Mouse (Mus musculus) thymus, adult 2 months (tissue): Measurements from ENCODE around the gene Qrich1. TPM values are rescaled to one million over a fixed set of nuclear protein-coding genes. Genes with fewer than 3 reads are reported as not detected.

Source experiments
- DNase-seq: peaks from one replicate; pipeline ENCODE4 v3.0.0; 2021
- H3K27ac ChIP-seq: fragments of 200-500 bp; 2 replicates; pipeline ENCODE4 v1.5.1; 2012; ENCODE audit warnings: low read length, control low read depth; ENCODE audit not compliant: control insufficient read depth, insufficient read depth
- H3K27me3 ChIP-seq: fragments of 200-500 bp; 2 replicates; pipeline ENCODE4 v1.6.1; 2012; ENCODE audit warnings: mild to moderate bottlenecking, low read length, moderate library complexity, mixed read lengths; ENCODE audit not compliant: control insufficient read depth, insufficient read depth
- H3K36me3 ChIP-seq: fragments of 200-500 bp; 2 replicates; pipeline ENCODE4 v1.6.1; 2012; ENCODE audit warnings: mild to moderate bottlenecking, low read length, moderate library complexity; ENCODE audit not compliant: control insufficient read depth, insufficient read depth
- H3K4me1 ChIP-seq: fragments of 200-500 bp; replicated peaks from 2 replicates; pipeline ENCODE4 v1.6.1; 2012; ENCODE audit warnings: low read length; ENCODE audit not compliant: control insufficient read depth, insufficient read depth
- H3K4me3 ChIP-seq: fragments of 200-500 bp; 2 replicates; pipeline ENCODE4 v1.5.1; 2012; ENCODE audit warnings: mild to moderate bottlenecking, low read length, control low read depth, moderate library complexity; ENCODE audit not compliant: control insufficient read depth, insufficient read depth
- CTCF ChIP-seq: fragments of 200-500 bp; IDR thresholded peaks from 2 replicates; pipeline ENCODE4 v1.5.1; 2012; ENCODE audit warnings: mild to moderate bottlenecking, control low read depth, low read length, moderate library complexity, borderline replicate concordance; ENCODE audit not compliant: control insufficient read depth, poor library complexity, insufficient read depth; ENCODE audit errors: extremely low read depth
- POLR2A ChIP-seq: fragments of 200-500 bp; IDR thresholded peaks from 2 replicates; pipeline ENCODE4 v1.6.1; 2012; ENCODE audit warnings: mild to moderate bottlenecking, low read length, control low read depth, moderate library complexity; ENCODE audit not compliant: control insufficient read depth, poor library complexity, insufficient read depth; ENCODE audit errors: extremely low read depth
- WGBS: fragments of 180-500 bp; shearing (Covaris S2); methylation state at CpG from one replicate; pipeline ENCODE4 v1.1.7; 2018; 5-methylcytosine and 5-hydroxymethylcytosine counted together
- polyA plus RNA-seq: library from polyadenylated mRNA; depleted of rRNA; stranded (reverse); fragments of >200 nt; gene quantifications from 2 replicates; pipeline ENCODE4 v1.2.3, GENCODE M21; 2012

Gene Qrich1
- polyA plus RNA-seq, 1 experiment = 200 TPM

DNA sequence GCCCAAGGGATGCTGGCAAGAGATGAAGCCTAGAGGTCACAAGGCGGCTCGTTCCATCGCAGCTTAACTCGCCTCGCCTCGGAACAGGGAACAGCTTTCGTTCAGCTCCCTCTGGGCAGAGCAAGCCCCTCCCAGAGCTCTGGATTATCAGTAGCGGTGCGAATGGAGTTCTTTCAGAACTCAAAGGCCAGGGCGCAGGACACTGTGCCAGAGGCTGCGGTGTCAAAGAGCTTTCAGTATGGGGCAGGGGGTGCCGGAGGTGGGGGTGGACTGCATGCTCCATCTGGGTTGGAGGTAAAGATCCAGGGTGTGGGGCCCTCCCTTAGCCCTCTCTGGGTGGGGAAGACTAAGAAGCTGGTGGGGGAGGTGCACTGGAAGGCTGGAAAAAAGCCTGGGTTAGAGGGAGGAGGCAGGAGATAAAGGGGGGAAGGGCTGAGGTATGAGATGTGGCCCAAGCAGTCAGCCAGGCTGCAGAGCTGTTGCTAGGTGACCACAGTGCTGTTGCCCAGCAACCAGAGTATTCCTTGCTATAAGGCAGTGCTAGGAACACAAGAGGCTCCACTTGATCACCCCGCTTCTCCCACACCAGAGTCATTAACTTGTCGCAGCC, 71.1 kb downstream of the Qrich1 start:
- no peak overlapping the region for H3K27ac ChIP-seq
- no peak overlapping the region for H3K4me3 ChIP-seq
- H3K27me3 ChIP-seq = no peaks in the 10 kb centered on the region
- DNase-seq = no peak
- no peak for TF ChIP-seq POLR2A
- TF ChIP-seq CTCF = no peak
- H3K36me3 ChIP-seq = no peaks in the 10 kb centered on the region
- peaks cover 2% of the 10 kb centered on the region; the same call in 1 of the 2 replicates for H3K4me1 ChIP-seq
- 87% methylated on average over 14 of the region's 14 CpGs for WGBS

DNA sequence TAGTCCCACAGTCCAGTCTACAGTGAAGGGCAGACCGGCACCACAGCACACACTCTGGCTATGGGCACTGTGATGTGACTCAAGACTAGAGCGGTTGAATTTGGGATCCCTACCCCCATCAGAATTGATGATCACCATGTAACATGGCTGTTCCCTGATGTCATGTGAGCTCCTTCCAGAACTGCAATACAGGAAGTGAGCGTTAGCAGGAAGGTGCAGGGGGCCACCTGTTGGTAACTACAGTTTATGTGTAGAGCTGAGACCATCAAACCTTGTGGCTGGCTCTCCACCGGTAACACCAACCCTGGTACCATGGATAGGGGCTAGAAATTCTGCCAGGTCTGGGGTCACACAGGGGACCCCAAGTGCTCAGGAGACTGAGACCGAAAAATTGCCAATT, 72.6 kb downstream of the Qrich1 start:
- WGBS = 69% methylated on average over 5 of the region's 5 CpGs
- peak; percentile 39 for DNase-seq

DNA sequence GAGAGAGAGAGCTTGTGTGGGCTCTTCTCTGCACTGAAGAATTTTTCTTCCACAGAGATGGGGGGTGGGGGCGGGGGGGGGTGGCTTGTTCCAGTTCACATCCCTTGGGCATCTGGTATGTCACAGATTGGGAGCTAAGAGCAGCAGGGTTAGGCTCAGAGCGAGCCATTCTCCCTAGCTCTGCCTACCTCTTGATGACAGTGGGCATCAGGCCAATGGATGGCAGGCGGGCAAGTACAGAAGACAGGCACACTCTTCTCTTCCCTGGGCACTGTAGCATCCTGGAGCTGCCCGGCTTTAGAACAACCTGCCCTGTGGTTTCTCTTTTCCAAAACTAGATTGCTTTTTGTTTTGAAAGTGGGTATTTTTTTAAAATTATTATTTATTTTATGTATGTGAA, 74.9 kb downstream of the Qrich1 start:
- H3K27ac ChIP-seq = no peak overlapping the region
- WGBS = 96% methylated on average over 4 of the region's 4 CpGs
- no peak overlapping the region for H3K4me3 ChIP-seq

More for the DNA sequence above, 72.6 kb downstream of the Qrich1 start:
- TF ChIP-seq POLR2A (no peak), CTCF (no peak)
- no peak overlapping the region for H3K27ac ChIP-seq
- peaks cover 2% of the 10 kb centered on the region; the same call in 1 of the 2 replicates for H3K4me1 ChIP-seq
- no peak overlapping the region for H3K4me3 ChIP-seq
- no peaks in the 10 kb centered on the region for H3K27me3 ChIP-seq
- no peaks in the 10 kb centered on the region for H3K36me3 ChIP-seq

DNA sequence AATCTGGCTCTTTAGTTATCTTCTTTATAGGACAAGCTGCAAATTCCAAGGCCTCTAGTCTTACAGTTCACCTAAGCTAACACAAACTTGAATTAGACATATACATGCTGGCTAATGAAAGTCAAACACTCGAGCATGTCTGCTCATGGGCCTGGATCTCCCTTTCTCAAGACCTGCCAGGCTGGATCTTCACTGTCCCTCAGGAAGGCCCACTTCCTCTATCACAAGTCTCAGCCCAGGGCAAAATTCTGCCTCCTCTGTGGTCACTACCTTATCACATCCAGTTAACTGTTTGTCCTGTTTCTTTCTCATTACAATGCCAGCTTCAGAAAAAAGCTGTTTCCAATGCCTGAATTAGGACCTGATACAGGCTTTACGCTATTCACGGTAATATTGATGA, 77.7 kb downstream of the Qrich1 start:
- WGBS = 93% methylated on average over 3 of the region's 3 CpGs
- Histone ChIP-seq H3K4me3 (no peak overlapping the region), H3K27ac (no peak overlapping the region), H3K36me3 (no peaks in the 10 kb centered on the region), H3K4me1 (peaks cover 7% of the 10 kb centered on the region), H3K27me3 (no peaks in the 10 kb centered on the region)
- DNase-seq = no peak
- TF ChIP-seq CTCF = no peak
- no peak for TF ChIP-seq POLR2A

More for the DNA sequence above, 74.9 kb downstream of the Qrich1 start:
- no peaks in the 10 kb centered on the region for H3K36me3 ChIP-seq
- no peak for TF ChIP-seq POLR2A
- TF ChIP-seq CTCF = no peak
- H3K4me1 ChIP-seq = peaks cover 2% of the 10 kb centered on the region; the same call in 1 of the 2 replicates
- no peak for DNase-seq
- H3K27me3 ChIP-seq = no peaks in the 10 kb centered on the region

DNA sequence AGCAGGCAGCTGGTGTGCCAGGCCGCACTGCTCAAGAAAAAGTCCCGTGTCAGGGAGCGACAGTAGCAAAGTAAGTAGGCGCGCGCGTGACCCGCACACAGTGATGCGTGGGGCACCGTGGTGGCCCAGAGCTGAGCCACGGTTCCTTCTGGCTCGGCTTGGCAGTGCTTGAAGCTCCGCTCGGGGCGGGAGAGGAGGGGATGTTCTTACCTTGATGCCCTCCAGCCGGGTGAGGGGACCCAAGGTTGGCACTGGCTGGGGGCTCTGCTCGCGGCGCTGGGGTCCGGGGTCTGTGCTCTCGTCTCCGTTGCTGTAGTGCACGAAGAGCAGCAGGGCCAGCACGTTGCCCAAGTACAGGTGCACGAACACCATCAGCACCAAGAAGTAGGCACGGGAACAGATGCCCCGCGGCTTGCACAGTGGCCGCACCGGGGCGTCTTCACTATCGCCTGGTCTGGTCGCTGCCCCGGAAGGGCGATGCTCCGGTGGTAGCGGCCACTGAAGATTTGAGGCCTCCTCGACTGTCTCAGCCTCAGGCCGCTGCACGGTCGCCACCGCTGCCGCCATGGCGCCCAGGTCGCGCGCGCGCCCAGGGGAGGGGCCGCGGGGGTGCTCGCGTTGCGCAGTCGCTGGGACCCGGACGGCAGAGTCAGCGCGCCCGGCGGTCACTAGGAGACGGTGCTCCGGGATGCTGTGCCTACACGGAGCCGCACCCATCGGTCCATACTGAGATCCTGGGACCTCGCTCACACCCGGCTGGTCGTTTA, 80.6 kb downstream of the Qrich1 start, which contains the start of gene P4htm:
TSS of gene P4htm (minus strand) at position 670 of the 767 bp plus-strand sequence.
- TF ChIP-seq CTCF (0 out of 2 replicates have a peak, but pooled peaks have one; percentile 22), POLR2A (no peak)
- peaks cover 7% of the 10 kb centered on the region for H3K4me1 ChIP-seq
- H3K36me3 ChIP-seq = no peaks in the 10 kb centered on the region
- H3K4me3 ChIP-seq = peak within 1 kb of the TSS; percentile 78
- H3K27ac ChIP-seq = no peak within 1 kb of the TSS
- DNase-seq = peak; percentile 54
- WGBS = 6% methylated on average over 69 of the region's 69 CpGs
- no peaks in the 10 kb centered on the region for H3K27me3 ChIP-seq

DNA sequence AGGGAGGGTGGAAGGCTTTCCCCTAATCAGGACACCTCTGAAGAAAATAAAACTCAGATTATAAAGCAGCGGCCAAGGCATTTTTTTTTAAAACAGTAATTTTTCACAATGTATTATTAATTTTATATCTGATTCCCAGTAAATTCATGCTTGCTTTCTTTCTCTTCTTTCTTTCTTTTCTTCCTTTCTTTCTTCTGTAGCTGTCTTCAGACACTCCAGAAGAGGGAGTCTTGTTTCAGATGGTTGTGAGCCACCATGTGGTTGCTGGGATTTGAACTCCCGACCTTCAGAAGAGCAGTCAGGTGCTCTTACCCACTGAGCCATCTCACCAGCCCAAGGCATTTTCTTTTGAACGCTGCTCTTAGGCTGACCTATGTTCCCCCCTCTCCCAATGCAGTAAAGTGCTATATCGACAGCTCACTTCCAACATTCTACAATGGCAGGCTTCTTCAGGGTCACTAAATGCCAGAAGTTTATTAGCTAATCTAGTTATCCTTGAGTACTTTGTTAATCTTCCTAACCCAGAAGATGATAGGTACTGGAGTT, 82.5 kb downstream of the Qrich1 start:
- WGBS = 80% methylated on average over 4 of the region's 4 CpGs
- Histone ChIP-seq H3K27ac (no peak overlapping the region), H3K27me3 (no peaks in the 10 kb centered on the region), H3K36me3 (peaks cover 8% of the 10 kb centered on the region), H3K4me1 (peaks cover 7% of the 10 kb centered on the region), H3K4me3 (no peak overlapping the region)
- TF ChIP-seq POLR2A (no peak), CTCF (no peak)
- DNase-seq = no peak
